Mouse (Mus musculus): Measurements from ENCODE around the gene Qrfpr. TPM values are rescaled to one million over a fixed set of nuclear protein-coding genes. Genes with fewer than 3 reads are reported as not detected.

The Qrfpr gene
- polyA plus RNA-seq, 1 experiment from 2014 or later = 0.25 TPM

GRCm38 (mm10) chr3:36137560-36137959 lies 84.6 kb downstream of the Qrfpr start:
- H3K4me1 ChIP-seq = no peaks in the 10 kb centered on the region
- 60% methylated on average over 2 of the region's 2 CpGs for WGBS

GRCm38 (mm10) chr3:36136152-36136551 lies 86.0 kb downstream of the Qrfpr start:
- Histone ChIP-seq H3K27me3 (ENCODE audit: low read depth, poor library complexity, severe bottlenecking) (no peaks in the 10 kb centered on the region), H3K36me3 (no peaks in the 10 kb centered on the region), H3K9me3 (replicated peaks) (no peaks in the 10 kb centered on the region), H3K27ac (no peak overlapping the region), H3K4me1 (no peaks in the 10 kb centered on the region), H3K4me3 (no peak overlapping the region)
- no peak for DNase-seq (ENCODE audit: low spot score)

More at GRCm38 (mm10) chr3:36137560-36137959, 84.6 kb downstream of the Qrfpr start:
- no peak for DNase-seq (ENCODE audit: low spot score)
- H3K27me3 ChIP-seq (ENCODE audit: low read depth, poor library complexity, severe bottlenecking) = no peaks in the 10 kb centered on the region
- H3K4me3 ChIP-seq = no peak overlapping the region
- no peak overlapping the region for H3K27ac ChIP-seq
- H3K36me3 ChIP-seq = no peaks in the 10 kb centered on the region
- no peaks in the 10 kb centered on the region for H3K9me3 ChIP-seq (replicated peaks)

Other genes starting within 250 kb of the Qrfpr start
- gene Mccc1, start 221.6 kb downstream of the Qrfpr start, polyA plus RNA-seq (2016; fragmentation: Nextera tagmentation; extraction: Ambion mirVana) = 40.7 and 42.4 TPM in 2 replicates
- gene Ccdc144b, start 168.8 kb downstream of the Qrfpr start, polyA plus RNA-seq (2016; fragmentation: Nextera tagmentation; extraction: Ambion mirVana) = not detected in 2 replicates
- gene Acad9, start 156.3 kb downstream of the Qrfpr start, polyA plus RNA-seq (2016; fragmentation: Nextera tagmentation; extraction: Ambion mirVana) = 85.4 and 95.5 TPM in 2 replicates
- gene D3Ertd254e, start 71.3 kb downstream of the Qrfpr start, polyA plus RNA-seq (2016; fragmentation: Nextera tagmentation; extraction: Ambion mirVana) = 7.0 and 9.7 TPM in 2 replicates

All from limb, embryonic 10.5 days (tissue).